Mouse (Mus musculus) lung, postnatal 0 days (tissue): ENCODE measurements around the gene Tcf7l2. TPM values are rescaled to one million over a fixed set of nuclear protein-coding genes. Genes with fewer than 3 reads are reported as not detected.

Experiments
- ATAC-seq: fragments of 200-750 bp; cut with Nextera tagmentation; 2 replicates; pipeline ENCODE4 v1.8.0; 2017; ENCODE audit warnings: moderate library complexity
- DNase-seq: peaks from one replicate; pipeline ENCODE4 v3.0.0-alpha.2; 2016; ENCODE audit warnings: low spot score
- H3K27ac ChIP-seq: fragments of 300-500 bp; sonication (generic); 2 replicates; pipeline ENCODE4 v1.5.1; 2014; ENCODE audit warnings: antibody characterized with exemption, mild to moderate bottlenecking, low read length, mixed read lengths
- H3K27me3 ChIP-seq: fragments of 300-500 bp; sonication (generic); replicated peaks from 2 replicates; pipeline ENCODE4 v1.6.1; 2014; ENCODE audit warnings: low read length, mixed read lengths; ENCODE audit not compliant: insufficient read depth
- H3K36me3 ChIP-seq: fragments of 300-500 bp; sonication (generic); 2 replicates; pipeline ENCODE4 v1.6.1; 2014; ENCODE audit warnings: low read length, mixed read lengths; ENCODE audit not compliant: insufficient read depth
- H3K4me1 ChIP-seq: fragments of 300-500 bp; sonication (generic); 2 replicates; pipeline ENCODE4 v1.6.1; 2014; ENCODE audit warnings: antibody characterized with exemption, low read depth, low read length, mixed read lengths; ENCODE audit not compliant: insufficient read depth
- H3K4me2 ChIP-seq: fragments of 300-500 bp; sonication (generic); replicated peaks from 2 replicates; pipeline ENCODE4 v1.6.1; 2014; ENCODE audit warnings: low read depth, mild to moderate bottlenecking, low read length, moderate library complexity, mixed read lengths
- H3K4me3 ChIP-seq: fragments of 300-500 bp; sonication (generic); 2 replicates; pipeline ENCODE4 v1.5.1; 2014; ENCODE audit warnings: low read depth, low read length
- H3K9ac ChIP-seq: fragments of 300-500 bp; sonication (generic); replicated peaks from 2 replicates; pipeline ENCODE4 v1.6.1; 2014; ENCODE audit warnings: low read depth, mild to moderate bottlenecking
- H3K9me3 ChIP-seq: fragments of 300-500 bp; sonication (generic); 2 replicates; pipeline ENCODE4 v1.6.1; 2016; ENCODE audit warnings: low read length, mixed read lengths
- CTCF ChIP-seq: IDR thresholded peaks from 2 replicates; pipeline ENCODE4 v1.5.1; 2016; ENCODE audit warnings: antibody characterized with exemption, mild to moderate bottlenecking
- EP300 ChIP-seq: IDR thresholded peaks from 2 replicates; pipeline ENCODE4 v1.6.1; 2016; ENCODE audit warnings: antibody characterized with exemption, mild to moderate bottlenecking, control low read depth
- WGBS: fragments of 180-500 bp; shearing (Covaris S2); extraction: QIAGEN DNeasy Blood & Tissue Kit; methylation state at CpG from one replicate; pipeline ENCODE4 v1.1.7; 2014; 5-methylcytosine and 5-hydroxymethylcytosine counted together
- polyA plus RNA-seq: library from polyadenylated mRNA; unstranded; fragments of >200 nt; fragmentation: Nextera tagmentation; extraction: Ambion mirVana; gene quantifications from 2 replicates; pipeline ENCODE4 v1.2.1, GENCODE M21; 2015

Gene Tcf7l2
- polyA plus RNA-seq, 1 experiment from 2014 or later, result 44.4 TPM

GRCm38 (mm10) chr19:55806434-55807193 is 65.0 kb downstream of the Tcf7l2 start:
- Histone ChIP-seq H3K4me3 (no peak overlapping the region), H3K27me3 (no peaks in the 10 kb centered on the region), H3K9ac (no peak overlapping the region), H3K27ac (no peak overlapping the region), H3K4me2 (no peak overlapping the region), H3K4me1 (peaks cover 13% of the 10 kb centered on the region; the same call in 1 of the 2 replicates), H3K9me3 (no peaks in the 10 kb centered on the region), H3K36me3 (no peaks in the 10 kb centered on the region)
- 24% methylated on average over 12 of the region's 12 CpGs for WGBS
- ATAC-seq (peak; percentile 77), DNase-seq (peak; percentile 67)
- TF ChIP-seq EP300, result peak; percentile 71; the same call in 1 of the 2 replicates
- no peak for TF ChIP-seq CTCF

- 33% methylated on average over 20 of the region's 20 CpGs for WGBS
These were observed 65.8 kb downstream of the Tcf7l2 start for GRCm38 (mm10) chr19:55807194-55808053.

GRCm38 (mm10) chr19:55808304-55808703 is 66.7 kb downstream of the Tcf7l2 start:
- H3K27ac ChIP-seq, result no peak overlapping the region
- TF ChIP-seq CTCF, result no peak
- TF ChIP-seq EP300, result no peak
- no peaks in the 10 kb centered on the region for H3K36me3 ChIP-seq
- H3K4me2 ChIP-seq, result no peak overlapping the region
- no peak for ATAC-seq
- DNase-seq, result no peak
- no peak overlapping the region for H3K9ac ChIP-seq
- no peaks in the 10 kb centered on the region for H3K9me3 ChIP-seq
- H3K4me1 ChIP-seq, result peaks cover 13% of the 10 kb centered on the region; the same call in 1 of the 2 replicates
- H3K27me3 ChIP-seq, result no peaks in the 10 kb centered on the region
- WGBS, result 77% methylated on average over 2 of the region's 2 CpGs
- no peak overlapping the region for H3K4me3 ChIP-seq

More at GRCm38 (mm10) chr19:55807194-55808053, 65.8 kb downstream of the Tcf7l2 start:
- Histone ChIP-seq H3K27me3 (no peaks in the 10 kb centered on the region), H3K27ac (no peak overlapping the region), H3K4me1 (peaks cover 13% of the 10 kb centered on the region; the same call in 1 of the 2 replicates), H3K4me3 (no peak overlapping the region), H3K4me2 (no peak overlapping the region), H3K9ac (no peak overlapping the region), H3K9me3 (no peaks in the 10 kb centered on the region), H3K36me3 (no peaks in the 10 kb centered on the region)
- TF ChIP-seq EP300, result no peak
- 0 out of 2 replicates have a peak, but pooled peaks have one; percentile 21 for TF ChIP-seq CTCF
- DNase-seq (no peak), ATAC-seq (no peak)

GRCm38 (mm10) chr19:55809539-55809938 is 67.9 kb downstream of the Tcf7l2 start:
- WGBS, result 94% methylated on average over 4 of the region's 4 CpGs

GRCm38 (mm10) chr19:55812236-55812635 is 70.6 kb downstream of the Tcf7l2 start:
- DNase-seq (no peak), ATAC-seq (no peak)
- H3K36me3 ChIP-seq, result no peaks in the 10 kb centered on the region
- H3K9me3 ChIP-seq, result no peaks in the 10 kb centered on the region
- no peak for TF ChIP-seq EP300
- TF ChIP-seq CTCF, result no peak
- no peak overlapping the region for H3K4me2 ChIP-seq
- H3K4me1 ChIP-seq, result peaks cover 3% of the 10 kb centered on the region; the same call in 1 of the 2 replicates
- no peak overlapping the region for H3K9ac ChIP-seq
- H3K4me3 ChIP-seq, result no peak overlapping the region
- H3K27ac ChIP-seq, result no peak overlapping the region
- H3K27me3 ChIP-seq, result no peaks in the 10 kb centered on the region

More at GRCm38 (mm10) chr19:55809539-55809938, 67.9 kb downstream of the Tcf7l2 start:
- Histone ChIP-seq H3K4me2 (no peak overlapping the region), H3K4me1 (peaks cover 13% of the 10 kb centered on the region; the same call in 1 of the 2 replicates), H3K9me3 (no peaks in the 10 kb centered on the region), H3K36me3 (no peaks in the 10 kb centered on the region), H3K27ac (no peak overlapping the region), H3K9ac (no peak overlapping the region), H3K27me3 (no peaks in the 10 kb centered on the region), H3K4me3 (no peak overlapping the region)
- DNase-seq (no peak), ATAC-seq (no peak)
- TF ChIP-seq EP300 (no peak), CTCF (no peak)
